Mouse (Mus musculus): ENCODE results near the gene Gm2244. TPM values are rescaled to one million over a fixed set of nuclear protein-coding genes. Genes with fewer than 3 reads are reported as not detected.
"Not testable (repeated sequence)": the region's sequence is repeated elsewhere in the genome, so short reads cannot be mapped to it uniquely, and the experiment has no call there.

Gene Gm2244
- total RNA-seq (2014; rRNA removed) (0.10 TPM in 1 of 2 replicates, not detected in the other), polyA plus RNA-seq (2015; fragmentation: Nextera tagmentation; extraction: Ambion mirVana) (0.37 and 0.80 TPM in 2 replicates)

DNA sequence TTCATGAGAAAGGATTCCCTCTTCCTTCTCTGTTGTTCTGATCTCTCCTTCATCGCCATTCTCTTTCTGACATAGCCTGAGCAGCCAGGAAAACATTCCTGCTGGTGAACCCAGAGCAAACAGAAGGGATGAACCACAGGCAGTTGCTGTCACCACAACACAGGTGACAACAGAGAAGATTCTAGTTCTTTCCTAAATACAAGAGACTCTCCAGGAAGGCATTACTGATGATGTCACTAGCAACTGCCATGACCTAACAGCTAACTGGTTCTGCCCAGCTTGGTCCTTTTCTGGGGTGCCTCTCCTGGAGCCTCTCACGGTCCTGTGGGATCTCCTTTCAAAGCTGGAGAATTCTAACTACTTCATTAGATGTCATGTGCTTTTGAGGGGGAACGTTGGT, at the start of gene Gm2244:
Gm2244 (minus strand) TSS at position 101 of the 400 bp plus-strand sequence.
- H3K4me1 ChIP-seq (ENCODE audit: insufficient read depth, low read length); ATAC-seq; H3K27me3 ChIP-seq (ENCODE audit: insufficient read depth, low read length); H3K27ac ChIP-seq; DNase-seq (ENCODE audit: low spot score); H3K9ac ChIP-seq (replicated peaks; ENCODE audit: low read length); H3K9me3 ChIP-seq (ENCODE audit: low read length); H3K4me3 ChIP-seq (ENCODE audit: low read length); H3K4me2 ChIP-seq (ENCODE audit: low read depth, low read length); H3K36me3 ChIP-seq (ENCODE audit: insufficient read depth, low read length): not testable (repeated sequence)
- WGBS, result 90% methylated on average over 1 of the region's 3 CpGs

DNA sequence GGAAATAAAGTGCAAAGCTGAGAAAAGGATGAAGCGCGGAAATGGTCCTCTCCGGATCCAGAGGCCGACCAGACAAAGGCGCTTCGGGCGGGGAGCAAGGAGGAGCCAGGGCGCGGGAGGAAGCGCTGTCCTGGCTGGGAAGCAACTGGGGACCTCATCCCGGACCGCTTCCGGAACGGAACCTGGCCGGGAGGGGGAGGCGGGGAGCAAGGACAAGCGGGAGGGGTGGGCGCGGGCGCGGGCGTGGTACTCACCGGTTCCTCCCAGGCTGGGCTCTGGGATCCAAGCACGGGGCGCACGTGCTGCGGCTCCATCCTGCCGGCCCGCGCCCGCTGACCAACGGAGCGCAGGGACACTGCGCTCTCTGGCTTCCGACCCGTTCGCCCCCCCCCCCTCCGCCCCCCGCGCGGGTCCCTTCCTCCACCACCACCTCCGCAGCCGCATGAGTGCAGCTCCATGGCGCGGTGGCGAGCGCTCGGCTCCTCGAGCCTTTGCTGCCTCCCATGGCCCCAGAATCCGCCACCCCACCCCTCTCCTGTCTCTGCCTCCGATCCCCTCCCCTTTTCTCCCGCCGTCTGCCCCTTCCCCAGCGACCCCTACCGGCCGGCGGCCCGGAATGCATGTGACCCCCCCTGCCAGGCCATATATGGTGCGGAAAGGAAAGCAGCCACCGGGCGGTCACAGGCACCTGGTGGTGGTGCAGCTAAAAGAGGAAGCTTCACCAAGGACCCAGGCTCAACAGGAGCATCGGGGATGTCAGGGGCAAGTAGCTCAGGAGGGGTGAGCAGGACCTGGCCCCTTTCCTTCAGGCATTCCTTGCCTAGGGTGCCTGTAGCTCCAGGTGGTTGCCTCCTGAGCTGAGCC, 35.3 kb upstream of the Gm2244 start, which contains the start of gene Gm2237:
Gm2237 (minus strand) TSS at position 332 of the 864 bp plus-strand sequence.
- H3K4me3 ChIP-seq (ENCODE audit: low read length), result peak within 1 kb of the TSS; percentile 38
- H3K4me1 ChIP-seq (ENCODE audit: insufficient read depth, low read length); H3K27me3 ChIP-seq (ENCODE audit: insufficient read depth, low read length); H3K36me3 ChIP-seq (ENCODE audit: insufficient read depth, low read length); ATAC-seq; H3K9me3 ChIP-seq (ENCODE audit: low read length): not testable (repeated sequence)
- H3K27ac ChIP-seq, result peak within 1 kb of the TSS; percentile 48; the same call in 1 of the 2 replicates
- H3K4me2 ChIP-seq (ENCODE audit: low read depth, low read length), result peak within 1 kb of the TSS; percentile 38; the same call in 1 of the 2 replicates
- peak; percentile 3 for DNase-seq (ENCODE audit: low spot score)
- H3K9ac ChIP-seq (replicated peaks; ENCODE audit: low read length), result peak within 1 kb of the TSS; percentile 45; the same call in 1 of the 2 replicates
- TF ChIP-seq CTCF (IDR thresholded peaks at IDR 0.05; ENCODE audit: low read depth), result peak; percentile 38
- WGBS, result 0% methylated on average over 23 of the region's 62 CpGs

Other genes starting within 250 kb of the Gm2244 start
- gene Gm21738, start 131.0 kb downstream of the Gm2244 start, total RNA-seq (2014; rRNA removed), result not detected in 2 replicates
- 0.32 and 0.54 TPM in 2 replicates for gene Gm21738, start 131.0 kb downstream of the Gm2244 start, polyA plus RNA-seq (2015; fragmentation: Nextera tagmentation; extraction: Ambion mirVana)
- gene Gm2237, start 35.2 kb upstream of the Gm2244 start, total RNA-seq (2014; rRNA removed), result 3.0 and 3.8 TPM in 2 replicates
- 4.8 and 5.2 TPM in 2 replicates for gene Gm2237, start 35.2 kb upstream of the Gm2244 start, polyA plus RNA-seq (2015; fragmentation: Nextera tagmentation; extraction: Ambion mirVana)
- not detected in 2 replicates for gene Gm5458, start 52.6 kb upstream of the Gm2244 start, total RNA-seq (2014; rRNA removed)
- not detected in 2 replicates for gene Gm5458, start 52.6 kb upstream of the Gm2244 start, polyA plus RNA-seq (2015; fragmentation: Nextera tagmentation; extraction: Ambion mirVana)
- 40.6 and 52.8 TPM in 2 replicates for gene Nid2, start 201.3 kb upstream of the Gm2244 start, total RNA-seq (2014; rRNA removed)
- gene Nid2, start 201.3 kb upstream of the Gm2244 start, polyA plus RNA-seq (2015; fragmentation: Nextera tagmentation; extraction: Ambion mirVana), result 22.5 and 25.5 TPM in 2 replicates

Measured in hindbrain, postnatal 0 days (tissue).